Mouse (Mus musculus): ENCODE measurements around the gene Gsg1l. TPM values are rescaled to one million over a fixed set of nuclear protein-coding genes. Genes with fewer than 3 reads are reported as not detected.

Gsg1l gene
- polyA plus RNA-seq, 1 experiment from 2014 or later = 6.5 TPM

Other genes starting within 250 kb of the Gsg1l start
- 67.9 and 79.0 TPM in 2 replicates for gene Xpo6, start 118.1 kb upstream of the Gsg1l start, polyA plus RNA-seq (2016; fragmentation: Nextera tagmentation; extraction: Ambion mirVana)
- 309 and 312 TPM in 2 replicates for gene Sbk1, start 190.2 kb upstream of the Gsg1l start, polyA plus RNA-seq (2016; fragmentation: Nextera tagmentation; extraction: Ambion mirVana)

Measured in hindbrain, embryonic 12.5 days (tissue).